Mouse (Mus musculus) heart, postnatal 25 days (tissue): ENCODE results near the gene Mars2. TPM values are rescaled to one million over a fixed set of nuclear protein-coding genes. Genes with fewer than 3 reads are reported as not detected.

Experiments used
- DNase-seq: peaks from one replicate; pipeline ENCODE4 v3.0.0; 2022; ENCODE audit warnings: low spot score
- intact Hi-C: fragments of 180-260 bp; cut with DNase I; formaldehyde crosslinking; loops from one replicate; pipeline ENCODE4 v1.15.1; 2025
- total RNA-seq, 2 experiments: library from RNA; stranded (reverse); gene quantifications; 2 replicates each; pipeline ENCODE4 v1.2.3; 2021

Gene Mars2
- total RNA-seq, result 1 to 10 TPM; 5.3 to 5.4 TPM

DNA sequence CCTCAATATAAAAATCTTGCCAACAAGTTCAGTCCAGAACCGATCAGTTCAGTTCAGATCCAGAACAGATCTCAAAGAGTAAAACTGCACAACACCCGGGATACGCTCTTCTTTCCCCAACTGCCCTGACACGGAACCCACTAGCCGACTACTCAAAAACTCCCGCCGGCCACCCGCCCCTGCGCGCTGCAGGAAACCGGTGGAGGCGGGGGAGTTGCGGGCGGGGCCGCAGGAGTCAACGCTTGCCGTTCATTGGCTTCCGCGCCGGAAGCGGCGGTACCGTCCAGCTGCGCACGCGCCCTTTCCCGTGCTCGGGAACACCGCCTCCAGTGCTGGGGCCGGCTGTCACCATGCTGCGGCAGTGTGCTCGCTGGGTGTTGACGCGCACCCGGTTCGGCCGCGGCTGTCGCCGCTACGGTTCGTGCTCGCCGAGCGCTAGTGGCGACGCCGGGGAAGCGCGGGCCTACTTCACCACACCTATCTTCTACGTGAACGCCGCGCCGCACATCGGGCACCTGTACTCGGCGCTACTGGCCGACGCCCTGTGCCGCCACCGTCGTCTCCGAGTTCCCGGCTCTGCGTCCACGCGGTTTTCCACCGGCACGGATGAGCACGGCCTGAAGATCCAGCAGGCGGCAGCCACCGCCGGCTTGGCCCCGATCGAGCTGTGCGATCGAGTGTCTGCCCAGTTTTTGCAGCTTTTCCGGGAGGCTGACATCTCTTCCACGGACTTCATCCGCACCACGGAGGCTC, at the start of gene Mars2:
Gene Mars2 (plus strand): TSS at position 288 of the 753 bp plus-strand sequence.
- intact Hi-C loops, result loop anchor here (5.0 kb wide), 2 partner anchors 150 to 635 kb away; partner anchors contain the start of genes Hspd1 and Hspe1
- DNase-seq, result peak; percentile 90

DNA sequence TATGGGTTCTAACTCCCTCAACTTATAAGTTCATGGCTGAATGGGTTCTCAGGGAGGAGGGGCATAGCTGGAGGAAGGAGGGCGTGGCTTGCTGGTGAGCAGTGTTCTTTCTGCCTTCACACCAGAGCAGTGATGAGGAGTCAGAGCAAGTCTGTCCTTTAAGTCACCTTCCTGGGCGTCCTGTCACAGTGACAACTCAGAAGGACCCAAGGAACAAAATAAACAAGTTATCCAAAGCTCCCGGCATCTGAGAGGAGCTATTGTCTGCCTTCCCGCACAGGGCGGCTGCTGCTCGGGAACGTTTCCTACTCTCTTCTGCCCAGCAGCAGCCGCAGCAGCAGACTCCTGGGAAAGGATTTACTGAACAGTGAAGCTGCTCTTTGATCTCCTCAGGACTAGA, 45.0 kb upstream of the Mars2 start:
- intact Hi-C loops, result loop anchor here (2.0 kb wide), 1 partner anchor 191 kb away; no protein-coding TSS in a partner anchor

DNA sequence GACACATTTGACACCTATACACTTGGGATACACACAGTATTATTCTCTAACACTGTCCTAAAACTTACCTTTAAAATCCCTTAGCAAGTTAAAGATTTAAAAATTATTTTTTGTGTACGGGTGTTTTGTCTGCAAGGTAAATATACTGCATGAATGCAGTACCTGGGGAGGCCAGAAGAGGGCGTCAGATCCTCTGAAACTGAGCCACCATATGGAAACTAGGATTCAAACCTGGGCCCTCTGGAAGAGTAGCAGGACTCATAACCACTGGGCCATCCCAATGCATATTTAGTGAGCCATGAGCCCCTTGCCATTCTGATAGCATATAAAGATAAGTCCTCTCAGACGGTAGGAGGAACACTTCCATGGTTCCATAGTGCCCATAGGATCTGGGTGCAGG, 44.2 kb upstream of the Mars2 start:
- no peak for DNase-seq
- intact Hi-C loops, result loop anchor here (2.0 kb wide), 1 partner anchor 190 kb away; no protein-coding TSS in a partner anchor

More for the DNA sequence above, 45.0 kb upstream of the Mars2 start:
- DNase-seq, result no peak

GRCm38 (mm10) chr1:55193316-55193715, 43.7 kb upstream of the Mars2 start:
- intact Hi-C loops, result loop anchor here (2.0 kb wide), 1 partner anchor 189 kb away; no protein-coding TSS in a partner anchor
- peak; percentile 12 for DNase-seq

- intact Hi-C loops, result no loop called here
- DNase-seq, result no peak
Measured at GRCm38 (mm10) chr1:55194064-55194915, 42.7 kb upstream of the Mars2 start.

- no peak for DNase-seq
- intact Hi-C loops, result no loop called here
Measured at GRCm38 (mm10) chr1:55195021-55195420, 42.0 kb upstream of the Mars2 start.

- DNase-seq, result no peak
- intact Hi-C loops, result no loop called here
Measured at GRCm38 (mm10) chr1:55196327-55197003, 40.5 kb upstream of the Mars2 start.

GRCm38 (mm10) chr1:55198719-55199118, 38.3 kb upstream of the Mars2 start:
- DNase-seq, result no peak
- intact Hi-C loops, result no loop called here

- intact Hi-C loops, result no loop called here
- DNase-seq, result peak; percentile 49
Measured at GRCm38 (mm10) chr1:55201850-55202752, 34.9 kb upstream of the Mars2 start.

- DNase-seq, result no peak
Measured at GRCm38 (mm10) chr1:55205808-55206327, 31.1 kb upstream of the Mars2 start.

GRCm38 (mm10) chr1:55207561-55207960, 29.4 kb upstream of the Mars2 start:
- intact Hi-C loops, result no loop called here
- DNase-seq, result no peak

More at GRCm38 (mm10) chr1:55205808-55206327, 31.1 kb upstream of the Mars2 start:
- intact Hi-C loops, result no loop called here

DNA sequence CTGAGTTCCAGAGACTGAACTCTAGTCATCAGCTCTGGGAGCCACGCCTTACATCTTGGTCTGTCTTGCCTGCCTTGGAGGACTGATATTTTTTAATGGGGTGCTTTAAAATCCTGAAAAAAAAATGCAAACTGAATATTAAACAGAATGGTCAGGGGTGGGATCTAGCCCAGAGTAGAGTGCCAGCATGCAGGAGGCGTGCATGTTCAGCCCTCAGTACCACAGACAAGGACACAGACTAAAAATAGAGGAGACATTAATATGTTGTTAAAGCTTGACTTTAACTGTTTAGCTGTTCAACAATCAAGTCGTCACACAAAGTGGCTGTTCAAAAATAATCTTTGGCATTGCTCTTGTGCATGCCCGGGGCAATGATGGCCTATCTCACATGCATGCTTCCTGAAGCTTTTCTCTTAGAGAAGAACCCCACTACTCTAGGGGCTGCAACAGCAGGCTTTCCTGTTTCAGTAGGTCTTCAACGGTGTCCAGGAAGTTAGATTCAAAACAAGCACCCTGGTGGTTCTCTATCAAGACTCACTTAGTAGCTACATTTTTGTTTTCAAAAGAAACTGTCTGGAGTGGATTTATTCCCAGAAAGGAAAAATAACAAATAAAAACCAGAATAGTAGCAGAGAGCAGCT, 28.4 kb upstream of the Mars2 start:
- intact Hi-C loops, result no loop called here

DNA sequence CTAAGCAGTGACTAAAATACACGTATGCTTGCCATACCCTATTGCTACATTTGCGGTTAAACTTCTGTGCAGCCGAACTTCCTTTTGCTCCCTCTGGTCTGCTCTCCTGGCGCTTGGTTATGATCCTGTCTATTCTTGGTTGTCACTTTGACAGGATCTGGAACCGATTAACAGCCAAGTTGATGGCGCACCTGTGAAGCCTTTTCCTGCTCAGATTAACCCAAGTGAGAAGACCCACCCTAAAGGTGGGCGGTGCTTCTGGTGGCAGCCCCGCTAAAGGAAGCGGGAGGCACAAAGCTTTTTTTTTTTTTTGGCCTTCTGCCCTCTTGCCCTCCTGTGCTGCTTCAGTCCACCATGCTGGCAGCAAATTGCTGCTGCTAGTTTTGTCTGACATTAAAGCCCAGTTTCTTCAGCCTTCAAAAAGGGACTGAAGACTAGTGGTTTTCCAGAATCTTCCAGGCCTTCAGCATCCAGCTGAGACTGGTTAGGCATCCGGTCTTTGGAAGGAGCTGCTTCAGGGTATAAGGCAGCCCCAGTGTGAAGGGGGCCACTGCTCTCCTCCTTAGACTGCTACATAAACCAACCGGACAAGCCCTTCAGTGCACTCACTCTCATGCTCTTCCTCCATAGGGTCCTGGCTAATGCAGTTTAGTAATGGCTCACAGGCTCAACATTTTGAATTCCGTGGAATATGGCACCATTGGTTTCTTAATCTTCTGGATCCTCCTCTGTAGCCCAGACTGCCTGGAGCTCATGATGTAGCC, 26.6 kb upstream of the Mars2 start:
- no peak for DNase-seq
- intact Hi-C loops, result no loop called here

More for the DNA sequence above, 28.4 kb upstream of the Mars2 start:
- no peak for DNase-seq

DNA sequence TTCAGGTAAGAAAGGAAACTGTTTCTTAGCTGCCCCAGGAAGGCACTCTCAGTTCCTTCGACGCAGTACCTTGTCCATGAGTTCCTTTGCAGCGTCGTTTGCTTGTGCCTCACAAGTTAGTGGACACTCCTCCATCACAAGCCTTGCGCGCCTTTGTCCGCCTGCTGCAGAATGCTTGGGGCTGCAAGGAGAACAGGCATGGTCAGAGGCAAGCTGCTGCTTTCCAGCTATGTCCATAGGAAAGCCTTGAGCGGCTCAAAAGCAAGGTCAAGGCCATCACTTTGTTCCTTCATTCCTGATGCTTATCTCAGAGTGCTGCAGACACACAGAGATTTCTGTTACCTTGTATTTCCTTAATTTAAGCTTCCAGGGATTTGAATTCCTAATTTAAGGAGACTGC, 25.9 kb upstream of the Mars2 start:
- DNase-seq, result no peak
- intact Hi-C loops, result no loop called here

GRCm38 (mm10) chr1:55212771-55213170, 24.2 kb upstream of the Mars2 start:
- intact Hi-C loops, result no loop called here
- DNase-seq, result no peak

- intact Hi-C loops, result no loop called here
- DNase-seq, result no peak
Measured at GRCm38 (mm10) chr1:55213475-55213874, 23.5 kb upstream of the Mars2 start.

DNA sequence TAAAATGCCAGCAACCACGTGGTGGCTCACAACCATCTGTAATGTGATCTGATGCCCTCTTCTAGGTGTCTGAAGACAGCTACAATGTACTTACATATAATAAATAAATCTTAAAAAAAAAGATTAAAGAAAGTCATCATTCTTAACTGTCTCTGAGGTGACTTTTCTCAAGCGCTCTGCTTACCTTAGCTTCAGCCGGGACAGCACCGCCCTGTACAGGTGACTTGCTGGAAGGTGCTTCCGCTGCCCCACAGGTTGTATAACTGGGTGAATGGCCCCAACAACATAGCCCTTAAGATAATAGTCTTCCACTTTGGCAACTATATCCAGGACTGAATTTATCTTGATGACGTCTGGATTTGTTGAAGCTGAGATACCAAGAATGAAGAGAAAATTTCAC, 23.0 kb upstream of the Mars2 start:
- DNase-seq, result no peak
- intact Hi-C loops, result no loop called here
